Mouse (Mus musculus) bone marrow, adult 2 months (tissue): Measurements from ENCODE around the gene Gm20662. TPM values are rescaled to one million over a fixed set of nuclear protein-coding genes. Genes with fewer than 3 reads are reported as not detected.

ENCODE experiments used
- H3K27ac ChIP-seq: fragments of 200-500 bp; 2 replicates; pipeline ENCODE4 v1.5.1; 2012; ENCODE audit warnings: low read depth, mild to moderate bottlenecking, control low read depth, inconsistent platforms, low read length; ENCODE audit not compliant: control insufficient read depth, poor library complexity, insufficient read depth
- H3K4me1 ChIP-seq: fragments of 200-500 bp; 2 replicates; pipeline ENCODE4 v1.6.1; 2011; ENCODE audit warnings: low read length; ENCODE audit not compliant: control insufficient read depth, insufficient read depth
- H3K4me3 ChIP-seq: fragments of 200-500 bp; replicated peaks from 2 replicates; pipeline ENCODE3; 2011; ENCODE audit warnings: mild to moderate bottlenecking, low read depth, low read length, control low read depth; ENCODE audit not compliant: control insufficient read depth
- CTCF ChIP-seq: fragments of 200-500 bp; IDR thresholded peaks from 2 replicates; pipeline ENCODE4 v1.5.1; 2011; ENCODE audit warnings: low read length, control low read depth; ENCODE audit not compliant: control insufficient read depth, insufficient read depth
- POLR2A ChIP-seq: fragments of 200-500 bp; IDR thresholded peaks from 2 replicates; pipeline ENCODE4 v1.6.1; 2011; ENCODE audit warnings: low read depth, mild to moderate bottlenecking, control low read depth, low read length, borderline replicate concordance; ENCODE audit not compliant: control insufficient read depth
- WGBS: fragments of 180-500 bp; shearing (Covaris S2); methylation state at CpG from one replicate; pipeline ENCODE4 v1.1.7; 2018; 5-methylcytosine and 5-hydroxymethylcytosine counted together
- polyA plus RNA-seq: library from polyadenylated mRNA; stranded (reverse); fragments of >200 nt; gene quantifications from 2 replicates; pipeline ENCODE4 v1.2.4, GENCODE M21; 2011; ENCODE audit warnings: low replicate concordance; ENCODE audit not compliant: missing spikeins, insufficient read depth, insufficient read length

Gm20662 gene
- polyA plus RNA-seq, result not detected in 2 replicates

DNA sequence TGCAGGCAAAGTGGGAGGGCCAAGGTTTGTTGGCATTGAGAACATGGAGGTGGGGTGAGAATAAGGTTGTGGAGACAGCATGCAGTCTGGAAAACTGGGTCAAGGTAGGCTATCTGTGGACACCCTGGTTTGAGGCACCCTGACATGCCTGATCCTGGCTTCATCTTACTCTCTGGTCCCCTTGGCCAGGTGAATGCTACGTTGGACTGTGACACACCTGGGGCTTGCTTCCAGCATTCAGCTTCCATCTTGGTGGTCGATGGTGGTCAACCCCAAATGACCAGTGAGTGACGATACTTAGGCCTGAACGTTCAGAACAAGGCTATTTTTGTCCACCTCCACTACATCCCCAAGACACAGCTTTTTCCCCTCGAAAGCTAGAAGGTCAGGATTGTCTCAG lies at the start of gene Gm20662:
Gm20662 (plus strand) TSS at position 301 of the 400 bp plus-strand sequence.
- Histone ChIP-seq H3K4me1 (no peaks in the 10 kb centered on the region), H3K27ac (no peak within 1 kb of the TSS), H3K4me3 (no peak within 1 kb of the TSS)
- 82% methylated on average over 5 of the region's 5 CpGs for WGBS
- no peak for TF ChIP-seq POLR2A
- TF ChIP-seq CTCF, result no peak

DNA sequence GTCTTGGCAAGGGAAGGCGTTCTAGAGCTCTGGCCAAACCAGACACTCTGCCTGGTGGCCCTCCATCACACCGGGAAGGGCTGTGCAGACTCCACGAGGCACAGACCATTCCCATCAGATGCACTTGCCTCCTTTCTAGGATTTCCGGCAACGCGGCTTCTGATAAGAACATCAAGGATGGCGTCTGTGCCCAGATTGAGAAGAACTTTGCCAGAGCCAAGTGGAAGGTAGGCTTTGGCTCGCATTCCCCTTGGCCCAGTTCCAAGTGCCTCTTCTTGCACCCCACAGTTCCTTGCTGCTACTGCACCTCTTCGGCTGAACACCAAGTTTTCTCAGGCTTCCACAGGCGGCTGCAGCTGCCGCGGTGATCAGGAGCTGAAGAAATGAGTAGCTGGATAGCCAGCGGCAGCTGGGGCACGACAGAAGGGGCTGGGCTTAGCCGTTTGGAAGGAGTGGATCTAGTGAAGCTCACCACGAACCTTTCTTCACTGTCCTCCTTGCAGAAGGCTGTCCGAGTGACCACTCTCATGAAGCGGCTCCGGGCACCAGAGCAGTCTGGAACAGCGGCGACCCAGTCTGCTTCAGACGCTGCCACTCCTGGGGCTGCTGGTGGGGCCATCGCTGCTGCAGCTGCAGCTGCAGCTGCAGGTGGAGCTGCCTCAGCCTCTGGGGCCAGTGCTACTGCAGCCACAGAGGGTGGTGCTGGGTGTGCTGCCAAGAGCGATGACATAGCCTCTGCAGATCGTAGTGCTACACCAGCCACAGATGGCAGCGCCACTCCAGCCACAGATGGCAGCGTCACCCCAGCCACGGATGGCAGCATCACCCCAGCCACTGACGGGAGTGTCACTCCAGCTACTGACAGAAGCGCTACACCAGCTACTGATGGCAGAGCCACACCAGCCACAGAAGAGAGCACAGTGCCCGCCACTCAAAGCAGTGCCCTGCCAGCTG lies 48.6 kb upstream of the Gm20662 start:
- no peak overlapping the region for H3K27ac ChIP-seq
- 81% methylated on average over 31 of the region's 31 CpGs for WGBS

DNA sequence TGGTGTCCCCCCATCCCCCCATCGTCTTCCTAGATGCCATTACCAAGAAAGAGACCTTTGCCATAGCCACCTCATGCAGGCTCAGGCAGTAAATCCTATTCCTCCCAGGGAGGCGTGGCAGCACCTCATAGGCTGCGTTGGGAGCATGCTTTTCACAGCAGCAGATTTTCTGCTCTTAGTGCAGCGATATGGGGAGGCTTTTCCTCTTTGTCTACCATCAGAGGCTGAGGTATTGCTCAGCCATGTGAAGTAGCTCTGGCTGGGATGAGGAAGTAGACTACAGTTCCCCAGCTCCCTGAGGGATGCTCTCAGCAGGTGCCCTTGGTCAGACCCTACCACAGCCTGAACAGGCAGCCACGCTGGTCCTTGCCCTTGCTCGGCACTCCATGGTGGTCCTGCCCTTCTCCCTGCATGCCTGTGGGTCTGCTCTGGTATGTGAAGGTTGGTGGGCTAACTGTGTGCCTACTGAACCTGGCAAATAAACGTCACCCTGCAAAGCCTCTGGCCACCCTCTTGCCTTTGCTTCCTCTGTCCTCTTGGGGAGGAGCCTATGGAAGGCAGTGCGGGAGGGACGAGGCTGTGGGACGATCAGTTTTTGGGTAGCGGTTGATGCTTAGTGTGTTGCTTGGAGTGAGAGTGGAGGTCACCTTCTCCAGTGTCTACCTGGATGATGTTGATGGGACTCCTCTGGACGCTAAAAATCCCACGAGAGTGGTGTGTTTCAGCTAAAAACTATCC lies 46.8 kb upstream of the Gm20662 start:
- Histone ChIP-seq H3K4me1 (peaks cover 2% of the 10 kb centered on the region; the same call in 1 of the 2 replicates), H3K27ac (no peak overlapping the region), H3K4me3 (no peak overlapping the region)
- 71% methylated on average over 13 of the region's 13 CpGs for WGBS
- TF ChIP-seq CTCF (no peak), POLR2A (no peak)

More for the DNA sequence above, 48.6 kb upstream of the Gm20662 start:
- H3K4me1 ChIP-seq, result peaks cover 2% of the 10 kb centered on the region; the same call in 1 of the 2 replicates
- no peak overlapping the region for H3K4me3 ChIP-seq
- TF ChIP-seq CTCF, result no peak
- TF ChIP-seq POLR2A, result no peak

DNA sequence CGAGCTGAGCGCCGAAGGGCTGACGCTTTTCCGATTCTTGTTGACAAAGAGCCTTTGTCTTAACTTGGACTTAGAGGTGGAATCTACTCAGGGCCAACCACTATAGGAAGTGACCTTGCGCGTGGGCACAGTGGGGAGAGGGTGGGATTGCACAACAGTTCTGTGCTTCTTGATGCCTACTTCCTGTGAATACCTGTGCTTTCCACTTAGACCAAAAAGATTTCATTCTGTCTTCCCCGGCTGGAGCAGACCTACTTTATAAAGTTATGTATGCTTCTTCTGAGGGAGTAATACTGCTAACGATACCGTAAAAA lies 46.3 kb upstream of the Gm20662 start, which contains the start of gene Traip:
Traip (plus strand) TSS at position 215 of the 314 bp plus-strand sequence.
- 70% methylated on average over 10 of the region's 10 CpGs for WGBS
- peak within 1 kb of the TSS; percentile 42; the same call in 1 of the 2 replicates for H3K27ac ChIP-seq
- no peak for TF ChIP-seq CTCF
- no peak for TF ChIP-seq POLR2A
- H3K4me1 ChIP-seq, result peaks cover 2% of the 10 kb centered on the region; the same call in 1 of the 2 replicates
- H3K4me3 ChIP-seq, result peak within 1 kb of the TSS; percentile 97

DNA sequence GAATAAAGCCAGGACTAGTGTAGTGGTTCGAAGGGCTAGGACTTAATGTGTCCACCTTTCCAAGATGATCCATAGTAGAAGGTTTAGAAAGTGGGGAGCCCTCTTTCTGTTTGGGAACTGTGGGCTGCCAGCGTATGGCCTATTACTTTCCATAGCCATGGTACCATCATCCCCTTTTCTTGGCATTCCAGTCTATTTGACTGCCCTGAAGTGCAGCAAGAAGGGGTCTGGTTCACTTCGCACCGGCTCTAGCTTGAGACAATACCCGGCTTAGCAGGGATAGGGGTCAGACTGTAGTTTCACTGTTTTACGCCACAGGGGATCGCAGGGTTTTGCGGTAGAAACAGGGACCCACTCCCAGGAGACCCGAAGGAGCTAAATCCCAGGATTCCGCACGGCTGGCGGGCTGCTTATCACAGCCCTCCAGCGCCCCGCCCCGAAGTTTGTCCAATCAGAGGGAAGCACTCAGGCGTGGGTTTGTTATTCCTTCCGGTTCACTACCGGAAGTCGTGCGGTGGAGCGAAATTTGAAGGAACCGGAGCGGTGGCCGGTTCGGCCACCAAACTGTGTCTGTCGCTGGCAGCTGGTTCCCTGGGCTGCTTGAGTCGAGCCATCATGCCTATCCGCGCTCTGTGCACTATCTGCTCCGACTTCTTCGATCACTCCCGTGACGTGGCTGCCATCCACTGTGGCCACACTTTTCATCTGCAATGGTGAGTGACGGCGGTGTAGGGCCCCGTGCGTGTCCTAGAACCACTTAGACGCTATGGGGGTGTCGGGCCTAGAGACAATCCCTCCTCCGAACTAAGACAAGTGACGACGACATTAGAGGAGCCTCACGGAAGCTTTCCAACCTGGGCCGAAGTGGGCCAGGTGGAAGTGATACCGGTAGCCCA lies 45.4 kb upstream of the Gm20662 start:
- WGBS, result 18% methylated on average over 45 of the region's 45 CpGs
- TF ChIP-seq CTCF (no peak), POLR2A (peak; percentile 51; the same call in 1 of the 2 replicates)
- Histone ChIP-seq H3K4me3 (peak overlapping the region; percentile 97), H3K27ac (peak overlapping the region; percentile 42; the same call in 1 of the 2 replicates), H3K4me1 (peaks cover 2% of the 10 kb centered on the region; the same call in 1 of the 2 replicates)

DNA sequence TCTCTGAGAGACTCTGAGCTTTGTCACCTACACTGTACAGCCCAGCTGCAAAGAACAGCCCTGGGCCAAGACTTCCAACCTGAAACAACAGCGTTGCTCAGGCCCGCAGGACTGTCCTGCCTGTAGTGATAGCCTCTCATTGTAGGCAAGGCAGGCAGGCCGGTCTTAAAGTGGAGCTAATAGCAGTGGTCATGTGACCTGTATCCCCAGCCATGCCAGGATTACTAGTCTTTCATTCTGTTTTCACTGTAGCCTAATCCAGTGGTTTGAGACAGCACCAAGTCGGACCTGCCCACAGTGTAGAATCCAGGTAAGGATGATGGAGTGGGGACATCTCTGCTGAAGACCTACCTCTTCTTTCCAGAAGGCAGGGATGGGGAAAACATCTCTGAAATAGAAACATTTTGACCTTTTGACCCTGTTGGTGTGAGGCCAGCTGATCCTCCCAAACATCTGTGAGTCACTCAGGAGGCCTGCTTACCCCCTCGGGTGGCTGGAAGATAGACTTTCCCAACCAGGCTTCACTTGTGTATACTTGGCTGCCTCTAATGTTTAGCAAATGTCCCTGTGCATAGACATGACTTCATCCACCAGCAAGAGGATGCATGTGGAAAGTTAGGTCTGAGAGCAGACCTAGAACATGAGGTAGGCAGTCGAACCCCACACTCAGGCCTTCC lies 40.4 kb upstream of the Gm20662 start:
- no peaks in the 10 kb centered on the region for H3K4me1 ChIP-seq
- H3K4me3 ChIP-seq, result no peak overlapping the region
- no peak overlapping the region for H3K27ac ChIP-seq
- 86% methylated on average over 6 of the region's 6 CpGs for WGBS
- TF ChIP-seq POLR2A (no peak), CTCF (no peak)

DNA sequence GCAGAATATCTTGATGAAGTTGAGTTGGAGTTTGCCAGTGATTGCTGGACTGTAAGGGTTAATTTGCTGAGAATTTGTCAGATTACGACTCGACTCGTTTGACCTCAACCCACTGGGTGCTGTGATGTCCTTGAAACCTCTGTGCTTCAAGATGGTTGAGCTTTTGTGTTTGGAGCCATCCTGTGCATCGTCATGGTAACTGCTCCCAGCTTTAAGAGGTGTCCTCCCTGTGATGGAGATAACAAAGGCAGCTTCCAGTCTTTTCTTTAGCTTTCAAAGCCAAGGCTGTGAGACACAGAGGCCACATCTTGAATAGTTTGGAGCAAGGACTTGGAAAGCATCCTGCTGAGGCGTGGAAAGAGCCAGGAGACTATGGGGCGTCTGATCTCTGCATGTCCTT lies 39.0 kb upstream of the Gm20662 start:
- no peak overlapping the region for H3K4me3 ChIP-seq
- no peak overlapping the region for H3K27ac ChIP-seq
- TF ChIP-seq CTCF, result no peak
- no peak for TF ChIP-seq POLR2A
- WGBS, result 79% methylated on average over 6 of the region's 6 CpGs
- H3K4me1 ChIP-seq, result no peaks in the 10 kb centered on the region

DNA sequence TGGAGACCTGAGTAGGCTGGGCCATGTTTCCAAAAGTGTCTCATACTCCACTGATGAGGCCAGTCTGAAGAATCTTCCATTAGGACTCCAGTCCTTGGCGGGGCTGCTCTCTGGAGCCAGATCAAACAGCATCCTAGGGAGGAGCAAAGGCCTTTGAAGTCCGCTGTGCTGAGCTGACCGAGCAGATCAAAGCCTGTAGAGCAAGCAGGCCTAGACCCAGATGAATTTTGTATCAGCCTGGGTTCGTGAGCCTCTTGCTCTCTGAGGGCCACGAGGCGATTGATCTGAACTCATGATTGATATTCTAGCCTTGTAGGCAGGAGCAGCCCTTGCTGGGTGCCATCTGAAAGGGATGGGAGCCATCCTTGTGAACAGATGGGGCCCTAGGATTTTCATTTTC lies 36.3 kb upstream of the Gm20662 start:
- Histone ChIP-seq H3K27ac (no peak overlapping the region), H3K4me1 (no peaks in the 10 kb centered on the region), H3K4me3 (no peak overlapping the region)
- 95% methylated on average over 6 of the region's 6 CpGs for WGBS
- TF ChIP-seq CTCF, result no peak
- TF ChIP-seq POLR2A, result no peak
